Mouse (Mus musculus): ENCODE measurements around the gene Gm3667.
"Not testable (repeated sequence)": the region's sequence is repeated elsewhere in the genome, so short reads cannot be mapped to it uniquely, and the experiment has no call there.

Gene Gm3667

DNA sequence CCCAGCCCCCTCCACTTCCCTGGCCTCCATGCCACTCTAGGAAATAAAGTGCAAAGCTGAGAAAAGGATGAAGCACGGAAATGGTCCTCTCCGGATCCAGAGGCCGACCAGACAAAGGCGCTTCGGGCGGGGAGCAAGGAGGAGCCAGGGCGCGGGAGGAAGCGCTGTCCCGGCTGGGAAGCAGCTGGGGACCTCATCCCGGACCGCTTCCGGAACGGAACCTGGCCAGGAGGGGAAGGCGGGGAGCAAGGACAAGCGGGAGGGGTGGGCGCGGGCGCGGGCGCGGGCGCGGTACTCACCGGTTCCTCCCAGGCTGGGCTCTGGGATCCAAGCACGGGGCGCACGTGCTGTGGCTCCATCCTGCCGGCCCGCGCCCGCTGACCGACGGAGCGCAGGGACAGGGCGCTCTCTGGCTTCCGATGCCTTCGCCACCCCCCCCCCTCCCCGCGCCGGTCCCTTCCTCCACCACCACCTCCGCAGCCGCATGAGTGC lies at the start of gene Gm3667:
TSS of gene Gm3667 (minus strand) at position 442 of the 492 bp plus-strand sequence.
- DNase-seq, result not testable (repeated sequence)

DNA sequence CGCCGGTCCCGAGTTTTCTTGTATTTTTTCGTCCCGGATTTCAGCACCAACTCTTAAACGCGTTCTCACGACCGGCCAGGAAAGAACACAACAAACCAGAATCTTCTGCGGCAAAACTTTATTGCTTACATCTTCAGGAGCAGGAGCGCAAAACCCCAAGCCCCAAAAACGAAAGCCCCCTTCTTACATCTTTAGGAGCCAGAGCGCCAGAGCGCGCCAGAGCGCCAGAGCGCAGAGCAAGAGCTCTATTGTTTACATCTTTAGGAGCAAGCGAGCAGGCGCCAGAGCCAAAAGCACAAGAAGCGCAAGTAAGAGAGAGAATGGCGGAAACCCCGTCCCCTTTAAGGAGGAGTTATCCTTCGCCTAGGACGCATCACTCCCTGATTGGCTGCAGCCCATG lies 10.1 kb upstream of the Gm3667 start:
- not testable (repeated sequence) for DNase-seq

DNA sequence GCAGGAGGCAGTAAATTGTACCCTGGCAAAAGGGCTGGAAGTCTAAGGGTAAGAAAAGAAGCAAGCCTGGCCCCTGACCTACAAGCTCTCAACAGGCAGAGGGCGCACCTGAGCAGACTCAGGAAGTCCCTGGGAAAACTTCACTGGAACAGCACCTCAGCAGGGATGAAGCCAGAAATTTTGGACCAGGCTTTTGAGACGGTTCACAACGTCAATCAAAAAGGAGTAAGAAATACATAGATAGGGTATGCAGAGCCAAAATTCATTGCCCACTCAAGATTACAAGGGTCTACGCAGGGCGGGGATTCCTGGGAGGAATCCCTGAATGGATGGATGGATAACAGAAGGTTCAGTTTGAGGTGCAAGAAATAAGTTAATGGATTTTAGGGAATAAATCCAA lies 951 bp downstream of the Gm3667 start:
- DNase-seq, result peak; percentile 10

DNA sequence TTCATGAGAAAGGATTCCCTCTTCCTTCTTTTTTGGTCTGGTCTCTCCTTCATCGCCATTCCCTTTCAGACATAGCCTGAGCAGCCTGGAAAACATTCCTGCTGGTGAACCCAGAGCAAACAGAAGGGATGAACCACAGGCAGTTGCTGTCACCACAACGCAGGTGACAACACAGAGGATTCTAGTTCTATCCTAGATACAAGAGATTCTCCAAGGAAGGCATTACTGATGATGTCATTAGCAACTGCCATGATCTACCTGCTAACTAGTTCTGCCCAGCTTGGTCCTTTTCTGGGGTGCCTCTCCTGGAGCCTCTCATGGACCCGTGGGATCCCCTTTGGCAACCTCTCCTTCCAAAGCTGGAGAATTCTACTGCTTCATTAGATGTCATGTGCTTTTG lies 49.6 kb downstream of the Gm3667 start, which contains the start of gene Gm3642:
TSS of gene Gm3642 (minus strand) at position 101 of the 400 bp plus-strand sequence.
- not testable (repeated sequence) for DNase-seq

DNA sequence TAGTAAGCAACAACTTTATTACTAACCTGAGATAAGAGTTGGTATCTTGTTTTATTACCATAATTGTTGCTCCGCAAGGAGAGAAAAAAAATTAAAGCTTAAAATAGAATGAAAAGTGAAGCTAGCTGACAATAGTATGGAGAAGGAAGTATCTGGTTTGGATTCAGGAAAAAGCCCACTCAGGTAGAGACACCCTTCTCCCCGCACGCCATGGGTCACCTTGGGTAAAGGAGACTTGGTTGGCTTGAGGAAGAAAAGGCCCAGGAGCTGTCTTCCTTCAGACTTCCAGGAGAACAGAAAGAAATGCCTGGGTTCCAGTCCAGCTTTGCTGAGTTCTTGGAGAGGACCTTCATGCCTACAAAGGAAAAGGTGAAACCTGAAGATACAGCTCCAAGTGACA lies 66.5 kb downstream of the Gm3667 start:
- not testable (repeated sequence) for DNase-seq
